ENCODE assay signal across 11 mouse cellular contexts in genomic region chr13:56350705-56351400, GRCm38 (mm10). TPM values are rescaled to one million over a fixed set of nuclear protein-coding genes. Genes with fewer than 3 reads are reported as not detected.
DNase-seq lines count a peak whose midpoint lies in the region; ATAC-seq and TF ChIP-seq lines count a peak whose summit lies in the region.
"Had no signal": no experiment of that assay in that cellular context is flagged by ENCODE, and none has a peak within 500 bp of the region (broad histone marks: within the 10 kb centered on the region; RNA-seq: fewer than 3 reads in every experiment).

No protein-coding gene starts in this region.

- H3K36me3 ChIP-seq in embryonic facial prominence, embryonic 10.5 days (replicated peaks) = no peaks in the 10 kb centered on the region
- no peaks in the 10 kb centered on the region for H3K36me3 ChIP-seq in limb, embryonic 14.5 days (ENCODE audit: control insufficient read depth, insufficient read depth, low read length)

- intact Hi-C loops in left cerebral cortex, postnatal 4 days (cut with DNase I) = no loop called here

- peak; percentile 51 for DNase-seq in left cerebral cortex, adult 11 months (ENCODE audit: low spot score)
- no peak for DNase-seq in left cerebral cortex, postnatal 4 days
- peak; percentile 32 for DNase-seq in embryonic facial prominence, embryonic 10.5 days (ENCODE audit: low spot score)
- peak; percentile 27 to 36 for DNase-seq in frontal cortex, postnatal 25 days (ENCODE audit: low spot score in 2 of 2)
- peak; percentile 79 for DNase-seq in limb, embryonic 14.5 days (ENCODE audit: low spot score)
- DNase-seq in thymus, postnatal 0 days (ENCODE audit: low spot score) = no peak
- no peak for DNase-seq in urinary bladder, adult 2 months (ENCODE audit: low spot score)
- DNase-seq: cerebellum, adult 11 months; forebrain, postnatal 0 days; heart, postnatal 36 days had no signal

- no peak overlapping the region for H3K4me2 ChIP-seq in limb, embryonic 14.5 days (replicated peaks; ENCODE audit: low read depth, low read length, severe bottlenecking)

- H3K27ac ChIP-seq in embryonic facial prominence, embryonic 10.5 days (replicated peaks) = peak overlapping the region; percentile 59
- H3K27ac ChIP-seq in limb, embryonic 14.5 days (replicated peaks; ENCODE audit: low read depth, low read length) = peak overlapping the region; percentile 89
- H3K27ac ChIP-seq: liver, embryonic 14.5 days had no signal

- H3K27me3 ChIP-seq in embryonic facial prominence, embryonic 10.5 days (replicated peaks; ENCODE audit: low read depth, poor library complexity, severe bottlenecking) = no peaks in the 10 kb centered on the region
- H3K27me3 ChIP-seq in limb, embryonic 14.5 days (ENCODE audit: control insufficient read depth, insufficient read depth, low read length) = no peaks in the 10 kb centered on the region

- WGBS in embryonic facial prominence, embryonic 10.5 days = 80% methylated on average over 14 of the region's 14 CpGs
- 24% methylated on average over 14 of the region's 14 CpGs for WGBS in limb, embryonic 14.5 days

- peaks cover 11% of the 10 kb centered on the region for H3K4me1 ChIP-seq in embryonic facial prominence, embryonic 10.5 days
- peaks cover 47% of the 10 kb centered on the region for H3K4me1 ChIP-seq in limb, embryonic 14.5 days (ENCODE audit: control insufficient read depth, insufficient read depth, low read length)

- H3K4me3 ChIP-seq in embryonic facial prominence, embryonic 10.5 days = no peak overlapping the region
- H3K4me3 ChIP-seq in limb, embryonic 14.5 days (replicated peaks; ENCODE audit: low read length) = no peak overlapping the region

- TF ChIP-seq POLR2A in limb, embryonic 14.5 days (IDR thresholded peaks at IDR 0.05; ENCODE audit: borderline replicate concordance, extremely low read depth, insufficient read depth, insufficient read length) = no peak

- H3K9me3 ChIP-seq in embryonic facial prominence, embryonic 10.5 days = no peaks in the 10 kb centered on the region
- no peaks in the 10 kb centered on the region for H3K9me3 ChIP-seq in limb, embryonic 14.5 days (ENCODE audit: control insufficient read depth, low read length)

- no peak overlapping the region for H3K9ac ChIP-seq in limb, embryonic 14.5 days (ENCODE audit: low read depth, low read length, severe bottlenecking)
- H3K9ac ChIP-seq: forebrain, postnatal 0 days; liver, embryonic 14.5 days had no signal

- ATAC-seq in limb, embryonic 14.5 days (ENCODE audit: low FRiP score, low read depth) = peak; percentile 83
- ATAC-seq: forebrain, postnatal 0 days had no signal

RNA-seq across cellular contexts. Expression of gene Cxcl14, which starts 54.5 kb away (rescaled TPM):
- 10 to 100 TPM; 40.6 to 40.7 TPM for total RNA-seq in left cerebral cortex, postnatal 4 days (2021)
- 23.8 and 40.2 TPM in 2 replicates for polyA plus RNA-seq in embryonic facial prominence, embryonic 10.5 days (2016; fragmentation: Nextera tagmentation; extraction: Ambion mirVana)
- polyA plus RNA-seq in limb, embryonic 14.5 days (2012; rRNA removed) = 421 and 443 TPM in 2 replicates
- polyA plus RNA-seq in limb, embryonic 14.5 days (2014; fragmentation: Nextera tagmentation; extraction: Ambion mirVana) = 474 and 556 TPM in 2 replicates
- 0.38 and 0.72 TPM in 2 replicates for polyA plus RNA-seq in thymus, postnatal 0 days (2015; fragmentation: Nextera tagmentation; extraction: Ambion mirVana)
- 329 and 402 TPM in 2 replicates for polyA plus RNA-seq in urinary bladder, adult 2 months (2012; rRNA removed)

Comparison
In these comparisons a context has a peak if more than half of its experiments do, and no peak if none do; other contexts are left out.
1. DNase-seq: peak in left cerebral cortex, adult 11 months (single experiment), embryonic facial prominence, embryonic 10.5 days (single experiment), frontal cortex, postnatal 25 days (2 of 2) and limb, embryonic 14.5 days (single experiment); none in left cerebral cortex, postnatal 4 days (single experiment), thymus, postnatal 0 days (single experiment) and urinary bladder, adult 2 months (single experiment).
2. RNA of gene Cxcl14, which starts 54.5 kb away (polyA plus RNA-seq): 421 to 556 TPM in limb, embryonic 14.5 days, 329 to 402 TPM in urinary bladder, adult 2 months and 23.8 to 40.2 TPM in embryonic facial prominence, embryonic 10.5 days; 0.38 to 0.72 TPM in thymus, postnatal 0 days; every median in the first group is over 10 times any median in the second.